Mouse (Mus musculus): ENCODE measurements around the gene Ap3b1.
"Not testable (repeated sequence)": the region's sequence is repeated elsewhere in the genome, so short reads cannot be mapped to it uniquely, and the experiment has no call there.

Ap3b1 gene

GRCm38 (mm10) chr13:94358401-94359265, at the start of gene Ap3b1:
TSS of gene Ap3b1 (plus strand) at chr13:94358960.
- Histone ChIP-seq H3K4me3 (replicated peaks; ENCODE audit: low read length) (peak within 1 kb of the TSS; percentile 93), H3K4me1 (replicated peaks; ENCODE audit: low read depth, low read length) (peaks cover 46% of the 10 kb centered on the region), H3K36me3 (ENCODE audit: insufficient read depth, low read length) (peaks cover 10% of the 10 kb centered on the region), H3K9me3 (ENCODE audit: low read length) (peaks cover 11% of the 10 kb centered on the region), H3K27me3 (ENCODE audit: insufficient read depth, low read length) (no peaks in the 10 kb centered on the region)
- TF ChIP-seq NANOG (IDR thresholded peaks at IDR 0.05; ENCODE audit: borderline replicate concordance, low read length) (no peak), CTCF (conservative IDR thresholded peaks at IDR 0.05; ENCODE audit: low read length) (no peak), POU5F1 (IDR thresholded peaks at IDR 0.05; ENCODE audit: borderline replicate concordance, low read length) (no peak)

GRCm38 (mm10) chr13:94312812-94313211, 45.9 kb upstream of the Ap3b1 start:
- not testable (repeated sequence) for H3K4me1 ChIP-seq (replicated peaks; ENCODE audit: low read depth, low read length); H3K36me3 ChIP-seq (ENCODE audit: insufficient read depth, low read length); H3K4me3 ChIP-seq (replicated peaks; ENCODE audit: low read length); H3K27me3 ChIP-seq (ENCODE audit: insufficient read depth, low read length)
- peaks cover 23% of the 10 kb centered on the region for H3K9me3 ChIP-seq (ENCODE audit: low read length)

- TF ChIP-seq CTCF (conservative IDR thresholded peaks at IDR 0.05; ENCODE audit: low read length) (no peak), NANOG (IDR thresholded peaks at IDR 0.05; ENCODE audit: borderline replicate concordance, low read length) (no peak), POU5F1 (IDR thresholded peaks at IDR 0.05; ENCODE audit: borderline replicate concordance, low read length) (no peak)
- H3K27me3 ChIP-seq (ENCODE audit: insufficient read depth, low read length) = no peaks in the 10 kb centered on the region
- peaks cover 6% of the 10 kb centered on the region; the same call in 1 of the 2 replicates for H3K4me1 ChIP-seq (replicated peaks; ENCODE audit: low read depth, low read length)
Measured at GRCm38 (mm10) chr13:94316975-94317511, 41.7 kb upstream of the Ap3b1 start.

GRCm38 (mm10) chr13:94321094-94321792, 37.5 kb upstream of the Ap3b1 start:
- Histone ChIP-seq H3K9me3 (ENCODE audit: low read length) (peaks cover 5% of the 10 kb centered on the region), H3K4me1 (replicated peaks; ENCODE audit: low read depth, low read length) (peaks cover 6% of the 10 kb centered on the region; the same call in 1 of the 2 replicates), H3K36me3 (ENCODE audit: insufficient read depth, low read length) (no peaks in the 10 kb centered on the region), H3K4me3 (replicated peaks; ENCODE audit: low read length) (no peak overlapping the region), H3K27me3 (ENCODE audit: insufficient read depth, low read length) (no peaks in the 10 kb centered on the region; the same call in 1 of the 2 replicates)
- TF ChIP-seq POU5F1 (IDR thresholded peaks at IDR 0.05; ENCODE audit: borderline replicate concordance, low read length) (no peak), NANOG (IDR thresholded peaks at IDR 0.05; ENCODE audit: borderline replicate concordance, low read length) (no peak), CTCF (conservative IDR thresholded peaks at IDR 0.05; ENCODE audit: low read length) (no peak)

More at GRCm38 (mm10) chr13:94316975-94317511, 41.7 kb upstream of the Ap3b1 start:
- no peak overlapping the region for H3K4me3 ChIP-seq (replicated peaks; ENCODE audit: low read length)
- H3K9me3 ChIP-seq (ENCODE audit: low read length) = peaks cover 28% of the 10 kb centered on the region
- no peaks in the 10 kb centered on the region for H3K36me3 ChIP-seq (ENCODE audit: insufficient read depth, low read length)

GRCm38 (mm10) chr13:94322475-94322874, 36.3 kb upstream of the Ap3b1 start:
- H3K36me3 ChIP-seq (ENCODE audit: insufficient read depth, low read length) = no peaks in the 10 kb centered on the region
- TF ChIP-seq CTCF (conservative IDR thresholded peaks at IDR 0.05; ENCODE audit: low read length) (no peak), NANOG (IDR thresholded peaks at IDR 0.05; ENCODE audit: borderline replicate concordance, low read length) (no peak), POU5F1 (IDR thresholded peaks at IDR 0.05; ENCODE audit: borderline replicate concordance, low read length) (no peak)
- no peak overlapping the region for H3K4me3 ChIP-seq (replicated peaks; ENCODE audit: low read length)
- H3K4me1 ChIP-seq (replicated peaks; ENCODE audit: low read depth, low read length) = no peaks in the 10 kb centered on the region; the same call in 1 of the 2 replicates
- H3K27me3 ChIP-seq (ENCODE audit: insufficient read depth, low read length) = no peaks in the 10 kb centered on the region; the same call in 1 of the 2 replicates
- peaks cover 5% of the 10 kb centered on the region for H3K9me3 ChIP-seq (ENCODE audit: low read length)

- Histone ChIP-seq H3K4me3 (replicated peaks; ENCODE audit: low read length) (no peak overlapping the region), H3K9me3 (ENCODE audit: low read length) (no peaks in the 10 kb centered on the region; the same call in 1 of the 2 replicates), H3K27me3 (ENCODE audit: insufficient read depth, low read length) (no peaks in the 10 kb centered on the region), H3K36me3 (ENCODE audit: insufficient read depth, low read length) (no peaks in the 10 kb centered on the region), H3K4me1 (replicated peaks; ENCODE audit: low read depth, low read length) (peaks cover 11% of the 10 kb centered on the region; the same call in 1 of the 2 replicates)
- no peak for TF ChIP-seq POU5F1 (IDR thresholded peaks at IDR 0.05; ENCODE audit: borderline replicate concordance, low read length)
- TF ChIP-seq NANOG (IDR thresholded peaks at IDR 0.05; ENCODE audit: borderline replicate concordance, low read length) = no peak
- TF ChIP-seq CTCF (conservative IDR thresholded peaks at IDR 0.05; ENCODE audit: low read length) = no peak
Measured at GRCm38 (mm10) chr13:94328063-94328462, 30.7 kb upstream of the Ap3b1 start.

- H3K4me3 ChIP-seq (replicated peaks; ENCODE audit: low read length); H3K27me3 ChIP-seq (ENCODE audit: insufficient read depth, low read length); H3K36me3 ChIP-seq (ENCODE audit: insufficient read depth, low read length); H3K9me3 ChIP-seq (ENCODE audit: low read length): not testable (repeated sequence)
- H3K4me1 ChIP-seq (replicated peaks; ENCODE audit: low read depth, low read length) = peaks cover 11% of the 10 kb centered on the region; the same call in 1 of the 2 replicates
Measured at GRCm38 (mm10) chr13:94329005-94329404, 29.8 kb upstream of the Ap3b1 start.

- TF ChIP-seq POU5F1 (IDR thresholded peaks at IDR 0.05; ENCODE audit: borderline replicate concordance, low read length) = no peak
- no peak for TF ChIP-seq CTCF (conservative IDR thresholded peaks at IDR 0.05; ENCODE audit: low read length)
- TF ChIP-seq NANOG (IDR thresholded peaks at IDR 0.05; ENCODE audit: borderline replicate concordance, low read length) = no peak
- H3K27me3 ChIP-seq (ENCODE audit: insufficient read depth, low read length) = peaks cover 2% of the 10 kb centered on the region; the same call in 1 of the 2 replicates
- H3K4me1 ChIP-seq (replicated peaks; ENCODE audit: low read depth, low read length) = peaks cover 11% of the 10 kb centered on the region; the same call in 1 of the 2 replicates
- no peaks in the 10 kb centered on the region for H3K36me3 ChIP-seq (ENCODE audit: insufficient read depth, low read length)
- no peaks in the 10 kb centered on the region for H3K9me3 ChIP-seq (ENCODE audit: low read length)
- H3K4me3 ChIP-seq (replicated peaks; ENCODE audit: low read length) = no peak overlapping the region
Measured at GRCm38 (mm10) chr13:94330392-94330979, 28.3 kb upstream of the Ap3b1 start.

All from E14TG2a.4 (cell line).